Mouse (Mus musculus) liver, embryonic 18 days (tissue): ENCODE data around the gene Fam168b. TPM values are rescaled to one million over a fixed set of nuclear protein-coding genes. Genes with fewer than 3 reads are reported as not detected.

Experiments
- polyA plus RNA-seq: library from polyadenylated mRNA; depleted of rRNA; stranded (reverse); fragments of >200 nt; gene quantifications from 2 replicates; pipeline ENCODE4 v1.2.3, GENCODE M21; 2012; rRNA removed

The Fam168b gene
- 18.9 and 21.4 TPM in 2 replicates for polyA plus RNA-seq

DNA sequence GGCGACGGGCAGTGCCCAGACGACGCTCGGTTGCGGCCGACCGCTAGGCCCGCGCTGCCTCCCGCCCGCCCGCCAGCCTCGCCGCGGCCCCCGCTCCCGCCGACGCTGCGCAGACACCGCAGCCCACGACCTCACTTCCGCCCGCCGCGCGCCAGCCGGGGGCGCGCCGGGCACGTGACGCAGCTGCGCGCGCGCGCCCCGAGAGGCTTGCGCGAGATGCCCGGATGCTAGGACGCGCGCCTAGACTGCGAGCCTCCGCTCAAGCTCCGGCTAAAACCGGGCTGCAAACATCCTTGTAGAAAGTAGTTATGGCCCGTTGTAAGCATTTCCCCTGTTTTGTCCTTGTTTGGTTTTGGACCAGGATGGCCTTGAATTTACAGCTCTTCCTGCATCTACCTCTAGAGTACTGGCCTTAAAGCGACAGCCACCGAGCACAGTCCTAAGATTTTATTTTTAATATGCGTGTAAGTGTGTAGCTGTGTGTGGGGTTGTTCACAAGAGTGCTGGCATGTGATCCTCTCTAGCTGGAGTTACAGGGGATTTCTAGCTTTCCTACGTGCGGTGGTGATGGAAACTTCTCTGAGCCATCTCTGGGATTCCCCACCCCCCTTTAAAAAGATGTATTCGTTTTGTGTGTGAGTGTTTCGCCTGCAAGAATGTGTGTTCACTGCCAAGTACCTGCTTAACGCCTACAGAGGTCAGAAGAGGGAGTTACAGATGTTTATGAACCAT, at the start of gene Fam168b:
Fam168b (minus strand) TSS at position 179 of the 732 bp plus-strand sequence.

DNA sequence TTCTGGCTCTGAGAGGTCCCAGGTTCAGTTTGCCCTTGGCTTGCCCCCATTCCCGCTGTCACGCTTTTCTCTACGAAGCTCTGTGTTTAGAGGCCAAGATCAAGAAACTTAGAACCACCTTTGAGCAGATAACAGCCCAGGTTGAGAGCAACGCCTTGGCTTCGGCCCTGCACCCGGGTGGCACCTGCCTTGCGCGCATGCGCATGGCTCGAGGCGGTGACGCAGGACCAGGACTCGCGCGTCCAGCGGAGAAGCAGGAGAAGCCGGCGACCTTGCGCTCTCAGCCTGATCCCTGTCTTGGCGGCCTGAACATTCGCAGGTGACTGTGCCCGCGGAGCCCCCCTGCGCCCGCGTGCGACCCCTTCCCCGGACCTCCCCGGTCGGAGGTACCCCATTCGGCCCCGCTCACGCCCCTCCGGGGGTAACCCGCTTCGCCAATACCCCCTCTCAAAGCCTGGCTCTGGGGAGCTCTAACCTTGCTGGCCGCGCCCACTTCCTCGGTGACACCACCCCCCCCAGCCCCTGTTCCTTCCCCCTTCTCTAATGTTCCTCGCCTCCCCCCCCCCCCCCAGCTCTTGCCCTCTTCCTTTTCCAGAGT, 7.0 kb upstream of the Fam168b start, which contains the start of gene Plekhb2:
Plekhb2 (plus strand) TSS at position 232 of the 598 bp plus-strand sequence.

Other genes with a start within 250 kb of the Fam168b start
- gene Plekhb2, start 6.9 kb upstream of the Fam168b start, polyA plus RNA-seq = 4.5 and 4.8 TPM in 2 replicates